In the genomic region with DNA sequence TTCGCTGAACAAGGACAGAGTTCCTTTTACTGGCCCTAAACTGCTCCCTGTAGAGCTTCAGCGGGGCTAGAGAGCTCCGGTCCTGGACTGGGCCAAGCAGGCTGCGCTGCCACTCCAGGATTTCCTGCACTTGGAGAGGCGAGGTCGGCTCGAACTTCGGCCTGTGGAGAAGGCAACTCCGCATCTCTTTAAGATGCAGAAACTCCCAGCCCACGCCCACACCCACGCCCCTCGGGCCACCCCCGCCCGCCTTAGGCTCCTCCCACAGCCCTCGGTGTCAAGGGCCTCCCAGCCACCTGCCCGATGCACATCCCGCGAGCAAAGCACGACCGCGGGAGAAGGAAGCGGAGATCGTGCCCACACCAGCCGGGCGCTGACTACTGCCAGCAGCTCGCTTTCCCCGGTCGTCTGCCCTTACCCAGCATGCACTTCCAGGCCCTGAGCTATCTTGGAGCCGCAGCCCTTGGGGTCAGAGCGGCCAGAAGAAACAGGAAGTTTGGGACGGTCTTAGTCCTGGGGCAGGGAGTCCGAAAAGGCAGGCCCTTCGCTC, we compare ENCODE assay signal across 8 mouse cellular contexts. TPM values are rescaled to one million over a fixed set of nuclear protein-coding genes. Genes with fewer than 3 reads are reported as not detected.
DNase-seq lines count a peak whose midpoint lies in the region; ATAC-seq and TF ChIP-seq lines count a peak whose summit lies in the region.

No protein-coding gene starts in this region.

- H3ac ChIP-seq in myocyte (ENCODE audit: control insufficient read depth, insufficient read length), result no peak overlapping the region

- peaks cover 96% of the 10 kb centered on the region for H3K4me1 ChIP-seq in erythroblast, embryonic 14.5 days (ENCODE audit: control insufficient read depth)
- H3K4me1 ChIP-seq in heart, embryonic 13.5 days, result peaks cover 23% of the 10 kb centered on the region
- peaks cover 23% of the 10 kb centered on the region for H3K4me1 ChIP-seq in liver, embryonic 11.5 days (replicated peaks; ENCODE audit: control insufficient read depth, insufficient read depth, low read length)

- peaks cover 20% of the 10 kb centered on the region for H3K27me3 ChIP-seq in erythroblast, embryonic 14.5 days (ENCODE audit: control insufficient read depth)
- peaks cover 54% of the 10 kb centered on the region for H3K27me3 ChIP-seq in heart, embryonic 13.5 days (replicated peaks)
- H3K27me3 ChIP-seq in liver, embryonic 11.5 days (replicated peaks; ENCODE audit: control insufficient read depth, insufficient read depth, low read length), result no peaks in the 10 kb centered on the region; the same call in 1 of the 2 replicates
- no peaks in the 10 kb centered on the region for H3K27me3 ChIP-seq in myocyte (ENCODE audit: control insufficient read depth, insufficient read depth, insufficient read length)

- H3K4me2 ChIP-seq in heart, embryonic 13.5 days, result peak overlapping the region; percentile 67
- peak overlapping the region; percentile 65 for H3K4me2 ChIP-seq in liver, embryonic 11.5 days
- H3K4me2 ChIP-seq in myocyte (ENCODE audit: low read depth), result peak overlapping the region; percentile 60

- peak overlapping the region; percentile 75 for H3K4me3 ChIP-seq in erythroblast, embryonic 14.5 days (replicated peaks)
- peak overlapping the region; percentile 54 for H3K4me3 ChIP-seq in heart, embryonic 13.5 days
- peak overlapping the region; percentile 52 for H3K4me3 ChIP-seq in liver, embryonic 11.5 days (ENCODE audit: low read depth, low read length)
- no peak overlapping the region for H3K4me3 ChIP-seq in myocyte

- H3K9me3 ChIP-seq in erythroblast, embryonic 14.5 days (ENCODE audit: control insufficient read depth, low read length), result no peaks in the 10 kb centered on the region
- no peaks in the 10 kb centered on the region for H3K9me3 ChIP-seq in heart, embryonic 13.5 days
- H3K9me3 ChIP-seq in liver, embryonic 11.5 days (ENCODE audit: control insufficient read depth, low read length), result no peaks in the 10 kb centered on the region

- TF ChIP-seq POLR2A in myocyte (IDR thresholded peaks at IDR 0.05; ENCODE audit: insufficient read length, low read depth), result no peak

- H3K36me3 ChIP-seq in erythroblast, embryonic 14.5 days (ENCODE audit: control insufficient read depth), result no peaks in the 10 kb centered on the region; the same call in none of the 2 replicates
- H3K36me3 ChIP-seq in heart, embryonic 13.5 days, result no peaks in the 10 kb centered on the region
- no peaks in the 10 kb centered on the region for H3K36me3 ChIP-seq in liver, embryonic 11.5 days (ENCODE audit: control insufficient read depth, insufficient read depth, low read length)
- no peaks in the 10 kb centered on the region for H3K36me3 ChIP-seq in myocyte (ENCODE audit: control insufficient read depth, insufficient read depth)

- peak; percentile 81 to 83 for DNase-seq in B cell, adult 2 months
- peak; percentile 0 for DNase-seq in brain, embryonic 18.5 days (ENCODE audit: low read depth, low spot score)
- DNase-seq in kidney, postnatal 10 days, result peak; percentile 87
- peak; percentile 74 for DNase-seq in liver, embryonic 11.5 days (ENCODE audit: low spot score)
- DNase-seq in spleen, postnatal 4 days (ENCODE audit: low spot score in 2 of 2), result peak; percentile 92

- H3K9ac ChIP-seq in heart, embryonic 13.5 days, result peak overlapping the region; percentile 75
- H3K9ac ChIP-seq in liver, embryonic 11.5 days (ENCODE audit: low read depth, low read length), result peak overlapping the region; percentile 60

- H3K27ac ChIP-seq in heart, embryonic 13.5 days (replicated peaks), result no peak overlapping the region
- H3K27ac ChIP-seq in liver, embryonic 11.5 days (ENCODE audit: low read depth, low read length), result peak overlapping the region; percentile 55

- WGBS in heart, embryonic 13.5 days, result 9% methylated on average over 29 of the region's 33 CpGs
- WGBS in liver, embryonic 11.5 days, result 13% methylated on average over 25 of the region's 33 CpGs

- no peaks in the 10 kb centered on the region for H3K79me2 ChIP-seq in myocyte (ENCODE audit: control insufficient read depth, insufficient read depth)

- peak; percentile 84 for ATAC-seq in heart, embryonic 13.5 days (ENCODE audit: extremely low read depth, insufficient number of reproducible peaks, low FRiP score, low TSS enrichment)
- ATAC-seq in liver, embryonic 11.5 days (replicated peaks; ENCODE audit: low FRiP score), result peak; percentile 82

TF ChIP-seq in myocyte, 11 proteins besides CTCF, POLR2A, EP300 and RAD21:
- no peak for TF ChIP-seq MYOG (IDR thresholded peaks at IDR 0.05; ENCODE audit: control insufficient read depth in 1 of 3, insufficient read depth in 1 of 3, insufficient read length in 2 of 3, low read depth in 2 of 3)
- TF ChIP-seq TCF3 (IDR thresholded peaks at IDR 0.05; ENCODE audit: insufficient read length, low read depth), result no peak
- no peak for TF ChIP-seq TCF12 (IDR thresholded peaks at IDR 0.05; ENCODE audit: insufficient read depth, poor library complexity, severe bottlenecking)
- TF ChIP-seq MYOD1 (IDR thresholded peaks at IDR 0.05; ENCODE audit: control insufficient read depth in 1 of 3, insufficient read length in 2 of 3, low read depth in 2 of 3), result peak in 1 of 3 experiments; percentile 30
- TF ChIP-seq E2F4 (IDR thresholded peaks at IDR 0.05; ENCODE audit: insufficient read depth), result no peak
- no peak for TF ChIP-seq USF1 (IDR thresholded peaks at IDR 0.05; ENCODE audit: low read depth)

RNA-seq across cellular contexts. Expression of a gene that starts 26.6 kb away (rescaled TPM):
- 1.6 and 1.9 TPM in 2 replicates for polyA plus RNA-seq in erythroblast, embryonic 14.5 days (2012)
- polyA plus RNA-seq in heart, embryonic 13.5 days (2015; fragmentation: Nextera tagmentation; extraction: Ambion mirVana), result 3.8 and 4.1 TPM in 2 replicates
- 5.4 and 7.3 TPM in 2 replicates for polyA plus RNA-seq in liver, embryonic 11.5 days (2014; fragmentation: Nextera tagmentation; extraction: Ambion mirVana)
- 4.5 TPM for polyA plus RNA-seq in myocyte (2012; fragmentation: generic; extraction: Trizol)

RNA-seq across cellular contexts. Expression of a gene that starts 57.9 kb away (rescaled TPM):
- polyA plus RNA-seq in erythroblast, embryonic 14.5 days (2012), result 0.34 and 0.51 TPM in 2 replicates
- polyA plus RNA-seq in heart, embryonic 13.5 days (2015; fragmentation: Nextera tagmentation; extraction: Ambion mirVana), result 9.7 and 9.8 TPM in 2 replicates
- 31.3 and 36.0 TPM in 2 replicates for polyA plus RNA-seq in liver, embryonic 11.5 days (2014; fragmentation: Nextera tagmentation; extraction: Ambion mirVana)
- polyA plus RNA-seq in myocyte (2012; fragmentation: generic; extraction: Trizol), result 12.2 TPM

Comparison
In these comparisons a context has a peak if more than half of its experiments do, and no peak if none do; other contexts are left out.
1. DNase-seq: peak in every context shown above with its lines; median percentile 92 in spleen, postnatal 4 days; 87 in kidney, postnatal 10 days; 82 in B cell, adult 2 months; 74 in liver, embryonic 11.5 days; 0 in brain, embryonic 18.5 days.